Mouse (Mus musculus): ENCODE measurements around the gene Sept10.

DNA sequence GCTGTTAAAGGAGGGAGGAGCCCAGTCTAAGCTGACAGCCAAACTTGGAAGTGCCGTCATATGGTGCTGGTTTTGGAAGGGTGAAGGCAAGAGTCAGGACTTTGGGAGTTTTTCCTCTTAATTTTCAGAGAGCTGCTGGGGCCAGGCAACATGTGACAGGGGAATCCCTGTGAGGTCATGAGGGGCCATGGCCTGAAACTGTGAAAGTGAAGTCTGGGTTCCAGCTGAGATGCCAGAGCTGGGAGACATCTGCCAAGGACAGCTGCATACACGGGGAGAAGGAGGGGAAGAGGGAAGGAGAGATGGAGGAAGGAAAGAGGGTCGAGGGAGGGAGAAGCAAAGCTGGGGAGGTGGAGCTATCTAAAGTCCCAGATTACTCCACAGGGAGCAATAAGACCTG lies 16.1 kb upstream of the Sept10 start:
- TF ChIP-seq EP300 (IDR thresholded peaks at IDR 0.05; ENCODE audit: low read depth in 1 of 2, low read length in 2 of 2), result no peak
- TF ChIP-seq CTCF (IDR thresholded peaks at IDR 0.05 in 2 of 3, conservative IDR thresholded peaks at IDR 0.05 in 1 of 3; ENCODE audit: control insufficient read depth in 1 of 3, insufficient read depth in 1 of 3, low read depth in 2 of 3, low read length in 3 of 3, poor library complexity in 1 of 3, severe bottlenecking in 1 of 3), result no peak
- no peak for TF ChIP-seq UBTF (IDR thresholded peaks at IDR 0.05; ENCODE audit: borderline replicate concordance, insufficient read depth, low read depth, low read length)
- no peak for TF ChIP-seq MAX (IDR thresholded peaks at IDR 0.05; ENCODE audit: low read length)
- TF ChIP-seq GATA1 (IDR thresholded peaks at IDR 0.05; ENCODE audit: low read depth, low read length), result no peak
- no peak for TF ChIP-seq POLR2AphosphoS5 (IDR thresholded peaks at IDR 0.05; ENCODE audit: borderline replicate concordance, low read depth, low read length)
- no peak for TF ChIP-seq POLR2A (IDR thresholded peaks at IDR 0.05; ENCODE audit: control insufficient read depth in 1 of 2, insufficient read depth in 1 of 2, low read depth in 1 of 2, low read length in 2 of 2, poor library complexity in 1 of 2)
